Mouse (Mus musculus): ENCODE results near the gene Magi3. TPM values are rescaled to one million over a fixed set of nuclear protein-coding genes. Genes with fewer than 3 reads are reported as not detected.

Gene Magi3
- polyA plus RNA-seq (2014; fragmentation: Illumina TruSeq; extraction: RNeasy Lipid Tissue Mini Kit (QIAGEN cat#74804); ENCODE audit: low read depth, low replicate concordance) = 89.6 TPM

GRCm38 (mm10) chr3:104220295-104220965 is at the start of gene Magi3:
Gene Magi3 (minus strand): TSS chr3:104220374.

GRCm38 (mm10) chr3:103967861-103968691 is 252.1 kb downstream of the Magi3 start, which contains the start of gene Phtf1:
Gene Phtf1 (plus strand): TSS chr3:103968110.

Measured in sigmoid colon, adult 10 weeks (tissue).